Mouse (Mus musculus): ENCODE data around the gene Sh2d7. TPM values are rescaled to one million over a fixed set of nuclear protein-coding genes. Genes with fewer than 3 reads are reported as not detected.
"Not testable (repeated sequence)": the region's sequence is repeated elsewhere in the genome, so short reads cannot be mapped to it uniquely, and the experiment has no call there.

Gene Sh2d7
- polyA plus RNA-seq, 1 experiment, result not detected

DNA sequence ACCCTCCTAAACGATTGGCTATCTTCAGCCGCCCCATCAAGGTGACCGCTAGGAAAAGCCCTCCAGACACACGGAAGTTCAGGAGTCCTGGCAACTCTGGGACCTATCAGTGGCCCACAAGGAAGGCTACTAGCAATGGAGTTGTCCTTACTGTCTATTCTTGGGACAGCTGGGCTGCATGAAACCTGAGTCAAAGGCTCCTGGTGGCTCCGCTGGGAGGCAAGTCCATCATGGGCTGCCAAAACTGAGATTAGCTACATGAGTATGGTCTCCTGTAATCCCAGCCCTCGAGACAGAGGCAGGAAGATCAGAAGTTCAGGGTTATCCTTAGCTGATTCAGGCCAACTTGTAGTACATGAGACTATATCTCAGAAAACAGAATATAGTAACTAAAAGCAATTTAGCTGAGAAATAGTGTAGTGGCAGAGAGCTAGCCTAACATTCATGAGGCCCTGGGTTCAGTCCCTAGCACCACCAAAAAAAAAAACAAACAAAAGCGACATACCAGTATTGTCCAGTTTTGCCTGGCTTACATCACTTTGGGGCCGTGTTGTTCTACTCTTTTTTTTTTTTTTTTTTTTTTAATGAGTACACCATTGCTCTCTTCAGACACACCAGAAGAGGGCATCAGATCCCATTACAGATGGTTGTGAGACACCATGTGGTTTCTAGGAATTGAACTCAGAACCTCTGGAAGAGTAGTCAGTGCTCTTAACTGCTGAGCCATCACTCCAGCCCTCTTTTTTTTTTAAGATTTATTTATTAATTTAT, 22.2 kb downstream of the Sh2d7 start:
- TF ChIP-seq POLR2A (IDR thresholded peaks at IDR 0.05; ENCODE audit: low read depth, low read length), result no peak
- no peak for TF ChIP-seq CTCF (IDR thresholded peaks at IDR 0.05; ENCODE audit: borderline replicate concordance, insufficient read depth, low read length)
- Histone ChIP-seq H3K4me1 (ENCODE audit: control insufficient read depth, insufficient read depth, low read length) (no peaks in the 10 kb centered on the region), H3K27ac (ENCODE audit: insufficient read depth, low read length) (no peak overlapping the region), H3K4me3 (ENCODE audit: insufficient read depth, low read length) (no peak overlapping the region)

- no peak for TF ChIP-seq POLR2A (IDR thresholded peaks at IDR 0.05; ENCODE audit: low read depth, low read length)
- TF ChIP-seq CTCF (IDR thresholded peaks at IDR 0.05; ENCODE audit: borderline replicate concordance, insufficient read depth, low read length), result no peak
- no peaks in the 10 kb centered on the region for H3K4me1 ChIP-seq (ENCODE audit: control insufficient read depth, insufficient read depth, low read length)
- H3K27ac ChIP-seq (ENCODE audit: insufficient read depth, low read length), result no peak overlapping the region
- H3K4me3 ChIP-seq (ENCODE audit: insufficient read depth, low read length), result no peak overlapping the region
Measured at GRCm38 (mm10) chr9:54566958-54567357, 28.2 kb downstream of the Sh2d7 start.

- no peak for TF ChIP-seq CTCF (IDR thresholded peaks at IDR 0.05; ENCODE audit: borderline replicate concordance, insufficient read depth, low read length)
Measured at GRCm38 (mm10) chr9:54568732-54569131, 29.9 kb downstream of the Sh2d7 start.

GRCm38 (mm10) chr9:54571130-54571839, 32.5 kb downstream of the Sh2d7 start:
- TF ChIP-seq POLR2A (IDR thresholded peaks at IDR 0.05; ENCODE audit: low read depth, low read length) (no peak), CTCF (IDR thresholded peaks at IDR 0.05; ENCODE audit: borderline replicate concordance, insufficient read depth, low read length) (no peak)
- H3K27ac ChIP-seq (ENCODE audit: insufficient read depth, low read length), result no peak overlapping the region
- H3K4me1 ChIP-seq (ENCODE audit: control insufficient read depth, insufficient read depth, low read length), result no peaks in the 10 kb centered on the region
- H3K4me3 ChIP-seq (ENCODE audit: insufficient read depth, low read length), result no peak overlapping the region

More at GRCm38 (mm10) chr9:54568732-54569131, 29.9 kb downstream of the Sh2d7 start:
- Histone ChIP-seq H3K4me1 (ENCODE audit: control insufficient read depth, insufficient read depth, low read length) (no peaks in the 10 kb centered on the region), H3K4me3 (ENCODE audit: insufficient read depth, low read length) (no peak overlapping the region), H3K27ac (ENCODE audit: insufficient read depth, low read length) (no peak overlapping the region)

DNA sequence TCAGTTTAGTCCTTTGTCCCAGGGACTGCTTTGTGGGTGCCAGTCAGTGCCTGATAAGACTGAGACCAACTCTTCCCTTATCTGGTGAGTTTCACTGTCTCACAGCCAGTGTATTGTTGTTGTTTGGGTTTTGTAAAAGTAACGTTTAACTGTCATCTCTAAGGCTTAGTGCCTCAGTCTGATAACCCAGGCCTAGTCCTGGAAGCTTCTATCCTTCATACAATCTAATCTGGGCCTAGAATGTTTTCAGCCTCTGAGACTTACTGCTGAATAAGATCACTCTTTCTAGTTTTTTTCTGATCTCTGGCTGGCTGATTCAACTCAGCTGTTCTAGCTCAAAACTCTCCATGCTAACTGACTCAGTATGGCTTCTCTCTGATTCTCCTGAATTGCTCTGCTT, 44.9 kb downstream of the Sh2d7 start:
- TF ChIP-seq POLR2A (IDR thresholded peaks at IDR 0.05; ENCODE audit: low read depth, low read length) (no peak), CTCF (IDR thresholded peaks at IDR 0.05; ENCODE audit: borderline replicate concordance, insufficient read depth, low read length) (no peak)
- Histone ChIP-seq H3K4me3 (ENCODE audit: insufficient read depth, low read length) (no peak overlapping the region), H3K4me1 (ENCODE audit: control insufficient read depth, insufficient read depth, low read length) (peaks cover 8% of the 10 kb centered on the region; the same call in 1 of the 2 replicates), H3K27ac (ENCODE audit: insufficient read depth, low read length) (no peak overlapping the region)

DNA sequence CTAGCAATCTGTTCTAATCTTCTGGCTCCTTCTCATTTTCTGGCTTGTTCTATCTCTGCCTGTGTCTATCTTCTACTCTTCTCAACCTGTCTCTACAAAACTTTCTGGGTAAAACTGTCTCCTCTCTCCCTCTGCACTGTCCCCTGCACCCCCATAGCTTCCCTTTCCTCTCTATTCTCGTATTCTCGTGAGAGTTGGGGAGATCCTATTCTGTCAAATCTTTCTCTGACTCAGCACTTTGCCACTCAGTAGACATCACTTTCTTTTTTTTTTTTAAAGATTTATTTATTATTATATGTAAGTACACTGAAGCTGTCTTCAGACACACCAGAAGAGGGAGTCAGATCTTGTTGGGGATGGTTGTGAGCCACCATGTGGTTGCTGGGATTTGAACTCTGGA, 45.3 kb downstream of the Sh2d7 start:
- not testable (repeated sequence) for H3K4me3 ChIP-seq (ENCODE audit: insufficient read depth, low read length); H3K27ac ChIP-seq (ENCODE audit: insufficient read depth, low read length); H3K4me1 ChIP-seq (ENCODE audit: control insufficient read depth, insufficient read depth, low read length)

DNA sequence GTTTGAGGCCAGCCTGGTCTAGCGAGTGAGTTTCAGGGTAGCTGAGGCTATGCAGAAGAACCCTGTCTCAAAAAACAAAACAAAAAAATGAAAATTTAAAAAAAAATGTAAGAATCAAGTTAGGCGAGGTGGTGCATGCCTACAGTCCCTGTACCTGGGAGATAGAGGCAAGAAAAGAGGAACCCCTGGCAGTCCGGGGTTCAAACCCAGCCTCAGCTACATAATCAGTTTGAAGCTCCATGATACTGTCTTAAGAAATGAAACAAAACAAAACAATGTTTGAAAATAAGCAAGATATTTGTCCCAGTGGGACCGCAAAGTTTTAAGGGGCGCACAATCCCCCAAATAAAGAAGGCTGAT, 47.0 kb downstream of the Sh2d7 start:
- no peak overlapping the region for H3K27ac ChIP-seq (ENCODE audit: insufficient read depth, low read length)
- H3K4me1 ChIP-seq (ENCODE audit: control insufficient read depth, insufficient read depth, low read length), result peaks cover 13% of the 10 kb centered on the region
- H3K4me3 ChIP-seq (ENCODE audit: insufficient read depth, low read length), result no peak overlapping the region
- no peak for TF ChIP-seq CTCF (IDR thresholded peaks at IDR 0.05; ENCODE audit: borderline replicate concordance, insufficient read depth, low read length)
- TF ChIP-seq POLR2A (IDR thresholded peaks at IDR 0.05; ENCODE audit: low read depth, low read length), result no peak

DNA sequence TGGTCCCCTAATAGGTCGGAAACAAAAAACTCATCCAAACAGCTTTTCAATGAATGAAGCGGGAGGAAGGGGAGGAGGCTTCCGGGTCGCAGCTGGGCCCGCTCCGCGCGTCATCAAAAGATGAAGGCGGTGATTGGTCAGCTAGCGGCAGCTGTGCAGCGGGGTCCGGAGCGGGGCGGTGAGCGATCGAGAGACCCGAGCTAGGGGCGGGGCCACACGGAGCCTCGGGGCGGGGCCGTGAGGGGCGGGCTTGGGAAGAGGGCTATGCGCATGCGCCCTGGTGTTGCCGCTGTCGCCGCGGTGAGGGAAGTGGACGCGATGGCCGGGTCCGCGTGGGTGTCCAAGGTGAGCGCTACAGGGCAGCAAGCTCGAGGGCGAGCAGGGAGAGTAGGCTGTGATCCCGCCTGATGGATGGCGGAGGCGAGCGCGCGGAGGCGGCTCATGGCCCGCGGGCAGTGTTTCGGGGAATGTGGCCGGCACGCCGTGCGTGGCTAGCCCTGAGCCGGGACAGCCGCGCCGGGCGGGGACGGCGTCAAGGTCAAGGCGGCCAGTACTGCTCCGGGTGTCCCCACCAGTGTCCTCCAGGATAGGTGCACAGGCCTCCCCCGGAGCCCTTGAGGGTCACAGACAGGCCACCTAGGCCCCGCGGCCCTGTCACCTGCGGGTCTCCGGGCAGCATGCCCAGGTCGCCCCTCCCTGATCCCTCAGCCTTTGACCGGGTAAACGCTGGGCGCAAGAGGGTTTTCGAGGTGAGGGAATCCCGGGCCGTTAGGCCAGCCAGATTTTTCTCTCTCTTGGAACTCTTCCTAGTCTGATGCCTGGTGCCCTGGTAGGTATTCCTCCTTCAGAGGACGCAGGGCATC, 47.6 kb downstream of the Sh2d7 start, which contains the start of gene Idh3a:
Idh3a (plus strand) TSS at position 136 of the 863 bp plus-strand sequence.
- TF ChIP-seq CTCF (IDR thresholded peaks at IDR 0.05; ENCODE audit: borderline replicate concordance, insufficient read depth, low read length) (no peak), POLR2A (IDR thresholded peaks at IDR 0.05; ENCODE audit: low read depth, low read length) (peak; percentile 95)
- no peak within 1 kb of the TSS for H3K27ac ChIP-seq (ENCODE audit: insufficient read depth, low read length)
- H3K4me1 ChIP-seq (ENCODE audit: control insufficient read depth, insufficient read depth, low read length), result peaks cover 14% of the 10 kb centered on the region
- peak within 1 kb of the TSS; percentile 75 for H3K4me3 ChIP-seq (ENCODE audit: insufficient read depth, low read length)

GRCm38 (mm10) chr9:54587863-54588262, 49.1 kb downstream of the Sh2d7 start:
- no peak for TF ChIP-seq CTCF (IDR thresholded peaks at IDR 0.05; ENCODE audit: borderline replicate concordance, insufficient read depth, low read length)
- no peak for TF ChIP-seq POLR2A (IDR thresholded peaks at IDR 0.05; ENCODE audit: low read depth, low read length)
- Histone ChIP-seq H3K27ac (ENCODE audit: insufficient read depth, low read length) (no peak overlapping the region), H3K4me3 (ENCODE audit: insufficient read depth, low read length) (peak overlapping the region; percentile 75), H3K4me1 (ENCODE audit: control insufficient read depth, insufficient read depth, low read length) (peaks cover 14% of the 10 kb centered on the region)

- not testable (repeated sequence) for H3K27ac ChIP-seq (ENCODE audit: insufficient read depth, low read length); H3K4me1 ChIP-seq (ENCODE audit: control insufficient read depth, insufficient read depth, low read length); H3K4me3 ChIP-seq (ENCODE audit: insufficient read depth, low read length)
Measured at GRCm38 (mm10) chr9:54593652-54594051, 54.9 kb downstream of the Sh2d7 start.

Other genes starting within 250 kb of the Sh2d7 start
- gene Dmxl2, start 37.4 kb upstream of the Sh2d7 start, polyA plus RNA-seq (2011; ENCODE audit: insufficient read length, low read depth, missing spikeins), result 6.0 and 6.4 TPM in 2 replicates
- 6.0 and 7.6 TPM in 2 replicates for gene Cib2, start 21.2 kb downstream of the Sh2d7 start, polyA plus RNA-seq (2011; ENCODE audit: insufficient read length, low read depth, missing spikeins)
- gene Idh3a, start 47.4 kb downstream of the Sh2d7 start, polyA plus RNA-seq (2011; ENCODE audit: insufficient read length, low read depth, missing spikeins), result 84.8 and 95.7 TPM in 2 replicates
- gene Acsbg1, start 122.9 kb downstream of the Sh2d7 start, polyA plus RNA-seq (2011; ENCODE audit: insufficient read length, low read depth, missing spikeins), result 0.55 and 0.56 TPM in 2 replicates
- gene Dnaja4, start 159.9 kb downstream of the Sh2d7 start, polyA plus RNA-seq (2011; ENCODE audit: insufficient read length, low read depth, missing spikeins), result 14.7 and 16.3 TPM in 2 replicates
- gene Wdr61, start 195.5 kb downstream of the Sh2d7 start, polyA plus RNA-seq (2011; ENCODE audit: insufficient read length, low read depth, missing spikeins), result 80.0 and 81.6 TPM in 2 replicates
- gene Crabp1, start 225.8 kb downstream of the Sh2d7 start, polyA plus RNA-seq (2011; ENCODE audit: insufficient read length, low read depth, missing spikeins), result 344 and 514 TPM in 2 replicates

Data from embryonic fibroblast, embryonic 13.5 days (primary cell).